Mouse (Mus musculus): ENCODE results near the gene Fyn.

Gene Fyn

GRCm38 (mm10) chr10:39562383-39562782 is 193.7 kb downstream of the Fyn start:
- in situ Hi-C loops (cut with MboI, MseI), result no loop called here

- in situ Hi-C loops (cut with MboI, MseI), result no loop called here
Measured at GRCm38 (mm10) chr10:39563552-39564223, 195.0 kb downstream of the Fyn start.

- in situ Hi-C loops (cut with MboI, MseI), result no loop called here
Measured at GRCm38 (mm10) chr10:39566901-39567300, 198.2 kb downstream of the Fyn start.

GRCm38 (mm10) chr10:39568991-39569390 is 200.3 kb downstream of the Fyn start:
- in situ Hi-C loops (cut with MboI, MseI), result no loop called here

- in situ Hi-C loops (cut with MboI, MseI), result no loop called here
Measured at GRCm38 (mm10) chr10:39571011-39571410, 202.4 kb downstream of the Fyn start.

- in situ Hi-C loops (cut with MboI, MseI), result no loop called here
Measured at GRCm38 (mm10) chr10:39572050-39572671, 203.5 kb downstream of the Fyn start.

GRCm38 (mm10) chr10:39572672-39573051 is 204.0 kb downstream of the Fyn start:
- in situ Hi-C loops (cut with MboI, MseI), result no loop called here

GRCm38 (mm10) chr10:39576466-39576865 is 207.8 kb downstream of the Fyn start:
- in situ Hi-C loops (cut with MboI, MseI), result no loop called here

GRCm38 (mm10) chr10:39580477-39580876 is 211.8 kb downstream of the Fyn start:
- in situ Hi-C loops (cut with MboI, MseI), result no loop called here

GRCm38 (mm10) chr10:39582385-39582784 is 213.7 kb downstream of the Fyn start:
- in situ Hi-C loops (cut with MboI, MseI), result no loop called here

- in situ Hi-C loops (cut with MboI, MseI), result no loop called here
Measured at GRCm38 (mm10) chr10:39583718-39584117, 215.1 kb downstream of the Fyn start.

GRCm38 (mm10) chr10:39587290-39587925 is 218.8 kb downstream of the Fyn start:
- in situ Hi-C loops (cut with MboI, MseI), result no loop called here

- in situ Hi-C loops (cut with MboI, MseI), result no loop called here
Measured at GRCm38 (mm10) chr10:39587973-39588746, 219.5 kb downstream of the Fyn start.

- in situ Hi-C loops (cut with MboI, MseI), result no loop called here
Measured at GRCm38 (mm10) chr10:39589765-39590546, 221.3 kb downstream of the Fyn start.

- in situ Hi-C loops (cut with MboI, MseI), result no loop called here
Measured at GRCm38 (mm10) chr10:39590629-39591028, 222.0 kb downstream of the Fyn start.

GRCm38 (mm10) chr10:39592501-39592900 is 223.8 kb downstream of the Fyn start:
- in situ Hi-C loops (cut with MboI, MseI), result no loop called here

- in situ Hi-C loops (cut with MboI, MseI), result no loop called here
Measured at GRCm38 (mm10) chr10:39594716-39595115, 226.1 kb downstream of the Fyn start.

GRCm38 (mm10) chr10:39595862-39596261 is 227.2 kb downstream of the Fyn start:
- in situ Hi-C loops (cut with MboI, MseI), result no loop called here

GRCm38 (mm10) chr10:39597116-39597791 is 228.6 kb downstream of the Fyn start:
- in situ Hi-C loops (cut with MboI, MseI), result no loop called here

- in situ Hi-C loops (cut with MboI, MseI), result no loop called here
Measured at GRCm38 (mm10) chr10:39597792-39598183, 229.1 kb downstream of the Fyn start.

- in situ Hi-C loops (cut with MboI, MseI), result no loop called here
Measured at GRCm38 (mm10) chr10:39599601-39600000, 230.9 kb downstream of the Fyn start.

All from regulatory T cell (primary cell).